Mouse (Mus musculus): Measurements from ENCODE around the gene Cd200r2. TPM values are rescaled to one million over a fixed set of nuclear protein-coding genes. Genes with fewer than 3 reads are reported as not detected.

Gene Cd200r2
- total and polyA plus RNA-seq, 3 experiments: 1.3 to 3.9 TPM; not detected in 1

DNA sequence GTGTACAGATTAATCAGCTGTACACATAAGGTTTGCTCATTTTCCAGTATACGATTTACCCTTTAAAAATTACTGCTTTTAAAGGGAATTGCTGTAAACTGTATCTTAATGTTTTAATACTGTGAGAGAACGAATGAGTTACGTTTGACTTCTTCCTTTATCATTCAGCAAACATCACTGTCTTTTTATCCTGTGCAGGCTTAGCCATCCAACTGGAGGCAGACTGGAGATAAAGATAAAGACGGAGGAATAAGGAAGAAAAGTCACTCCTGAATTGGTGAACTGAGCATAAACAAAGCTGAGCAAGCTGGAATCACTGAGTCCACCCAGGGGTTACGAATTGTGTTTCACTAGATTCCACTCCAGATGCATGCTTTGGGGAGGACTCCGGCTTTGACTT, 10.7 kb downstream of the Cd200r2 start:
- Histone ChIP-seq H3K27me3 (ENCODE audit: insufficient read depth, low read length) (no peaks in the 10 kb centered on the region), H3K4me3 (ENCODE audit: low read depth, low read length) (no peak overlapping the region), H3K4me1 (ENCODE audit: insufficient read depth, low read depth, low read length) (peaks cover 13% of the 10 kb centered on the region), H3K36me3 (replicated peaks) (no peaks in the 10 kb centered on the region), H3K9me3 (replicated peaks) (no peaks in the 10 kb centered on the region)
- TF ChIP-seq POLR2AphosphoS5 (IDR thresholded peaks at IDR 0.05; ENCODE audit: insufficient replicate concordance, low read depth, low read length) (no peak), GATA2 (IDR thresholded peaks at IDR 0.05; ENCODE audit: borderline replicate concordance, low read depth, low read length) (no peak), GATA1 (IDR thresholded peaks at IDR 0.05; ENCODE audit: borderline replicate concordance, low read length) (no peak), CTCF (IDR thresholded peaks at IDR 0.05; ENCODE audit: low read depth, low read length) (no peak), TAL1 (conservative IDR thresholded peaks at IDR 0.05; ENCODE audit: low read depth, low read length) (no peak)
- ATAC-seq (ENCODE audit: extremely low read depth, insufficient number of reproducible peaks, low FRiP score, poor library complexity, severe bottlenecking): peak; percentile 68
- no peak for DNase-seq (ENCODE audit: low spot score)

DNA sequence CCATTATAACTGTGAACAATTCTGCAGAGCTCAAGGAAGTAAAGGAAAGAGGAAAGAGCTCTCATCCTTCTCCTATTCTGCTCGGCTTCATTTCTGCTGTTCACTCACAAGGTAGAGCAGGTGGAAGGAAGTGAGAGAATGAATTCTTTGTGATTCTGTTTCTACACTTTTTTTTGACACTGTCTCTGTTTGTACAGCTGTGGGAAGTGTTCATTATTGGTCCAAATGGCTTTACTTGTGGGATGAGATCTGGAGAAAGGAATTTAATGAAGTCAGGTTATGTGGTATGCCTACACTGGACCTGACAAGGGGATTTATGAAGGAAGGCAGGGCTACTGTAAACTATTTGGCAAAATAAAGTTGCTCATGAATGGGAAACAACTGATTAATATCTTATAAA, 23.9 kb downstream of the Cd200r2 start:
- no peaks in the 10 kb centered on the region for H3K9me3 ChIP-seq (replicated peaks)
- H3K36me3 ChIP-seq (replicated peaks): no peaks in the 10 kb centered on the region
- peaks cover 9% of the 10 kb centered on the region for H3K27me3 ChIP-seq (ENCODE audit: insufficient read depth, low read length)
- H3K4me3 ChIP-seq (ENCODE audit: low read depth, low read length): no peak overlapping the region
- DNase-seq (ENCODE audit: low spot score): no peak
- no peaks in the 10 kb centered on the region; the same call in 1 of the 2 replicates for H3K4me1 ChIP-seq (ENCODE audit: insufficient read depth, low read depth, low read length)
- no peak for TF ChIP-seq GATA1 (IDR thresholded peaks at IDR 0.05; ENCODE audit: borderline replicate concordance, low read length)
- TF ChIP-seq POLR2AphosphoS5 (IDR thresholded peaks at IDR 0.05; ENCODE audit: insufficient replicate concordance, low read depth, low read length): no peak
- TF ChIP-seq GATA2 (IDR thresholded peaks at IDR 0.05; ENCODE audit: borderline replicate concordance, low read depth, low read length): no peak
- TF ChIP-seq TAL1 (conservative IDR thresholded peaks at IDR 0.05; ENCODE audit: low read depth, low read length): no peak
- ATAC-seq (ENCODE audit: extremely low read depth, insufficient number of reproducible peaks, low FRiP score, poor library complexity, severe bottlenecking): no peak

DNA sequence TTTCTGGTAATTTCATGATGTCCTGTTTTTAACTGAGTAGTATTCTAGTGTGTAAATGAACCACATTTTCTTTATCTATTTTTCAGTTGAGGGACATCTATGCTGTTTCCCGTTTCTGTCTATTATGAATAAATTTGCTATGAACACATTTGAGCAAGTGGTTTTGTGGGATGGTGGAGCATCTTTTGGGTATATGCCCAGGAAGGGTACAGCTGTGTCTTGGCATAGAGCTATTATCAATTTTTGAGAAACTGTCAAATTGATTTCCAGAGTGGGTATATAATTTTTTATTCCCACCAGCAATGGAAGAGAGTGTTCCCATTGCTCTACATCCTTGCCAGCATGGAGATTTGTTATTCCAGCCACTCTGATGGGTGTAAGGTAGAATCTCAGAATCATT, 65.1 kb downstream of the Cd200r2 start:
- no peak for ATAC-seq (ENCODE audit: extremely low read depth, insufficient number of reproducible peaks, low FRiP score, poor library complexity, severe bottlenecking)
- DNase-seq (ENCODE audit: low spot score): no peak
- no peak overlapping the region for H3K4me3 ChIP-seq (ENCODE audit: low read depth, low read length)
- no peaks in the 10 kb centered on the region for H3K36me3 ChIP-seq (replicated peaks)
- TF ChIP-seq GATA2 (IDR thresholded peaks at IDR 0.05; ENCODE audit: borderline replicate concordance, low read depth, low read length) (no peak), GATA1 (IDR thresholded peaks at IDR 0.05; ENCODE audit: borderline replicate concordance, low read length) (no peak), POLR2AphosphoS5 (IDR thresholded peaks at IDR 0.05; ENCODE audit: insufficient replicate concordance, low read depth, low read length) (no peak), CTCF (IDR thresholded peaks at IDR 0.05; ENCODE audit: low read depth, low read length) (no peak)
- H3K27me3 ChIP-seq (ENCODE audit: insufficient read depth, low read length): no peaks in the 10 kb centered on the region
- no peaks in the 10 kb centered on the region for H3K9me3 ChIP-seq (replicated peaks)
- no peaks in the 10 kb centered on the region for H3K4me1 ChIP-seq (ENCODE audit: insufficient read depth, low read depth, low read length)

DNA sequence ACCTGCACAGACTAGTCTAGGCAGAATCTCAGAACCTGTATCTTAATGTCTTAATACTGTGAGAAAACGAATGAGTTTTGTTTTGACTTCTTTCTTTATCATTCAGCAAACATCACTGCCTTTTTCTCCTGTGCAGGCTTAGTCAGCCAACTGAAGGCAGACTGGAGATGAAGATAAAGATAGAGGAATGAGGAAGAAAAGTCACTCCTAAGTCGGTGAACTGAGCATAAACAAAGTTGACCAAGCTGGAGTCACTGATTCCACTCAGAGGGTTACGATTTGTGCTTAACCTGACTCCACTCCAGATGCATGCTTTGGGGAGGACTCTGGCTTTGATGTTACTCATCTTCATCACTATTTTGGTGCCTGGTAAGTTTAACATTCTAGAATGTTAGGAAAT, 76.6 kb downstream of the Cd200r2 start, which contains the start of gene Cd200r3:
Gene Cd200r3, plus strand, starts transcription at position 211 of the 400 bp plus-strand sequence.
- Histone ChIP-seq H3K4me1 (ENCODE audit: insufficient read depth, low read depth, low read length) (peaks cover 16% of the 10 kb centered on the region), H3K9me3 (replicated peaks) (no peaks in the 10 kb centered on the region), H3K27me3 (ENCODE audit: insufficient read depth, low read length) (no peaks in the 10 kb centered on the region), H3K36me3 (replicated peaks) (no peaks in the 10 kb centered on the region), H3K4me3 (ENCODE audit: low read depth, low read length) (peak within 1 kb of the TSS; percentile 23; the same call in 1 of the 2 replicates)
- TF ChIP-seq TAL1 (conservative IDR thresholded peaks at IDR 0.05; ENCODE audit: low read depth, low read length) (peak; percentile 45), GATA1 (IDR thresholded peaks at IDR 0.05; ENCODE audit: borderline replicate concordance, low read length) (no peak), POLR2AphosphoS5 (IDR thresholded peaks at IDR 0.05; ENCODE audit: insufficient replicate concordance, low read depth, low read length) (no peak), GATA2 (IDR thresholded peaks at IDR 0.05; ENCODE audit: borderline replicate concordance, low read depth, low read length) (no peak), CTCF (IDR thresholded peaks at IDR 0.05; ENCODE audit: low read depth, low read length) (no peak)
- DNase-seq (ENCODE audit: low spot score) (no peak), ATAC-seq (ENCODE audit: extremely low read depth, insufficient number of reproducible peaks, low FRiP score, poor library complexity, severe bottlenecking) (peak; percentile 95)

DNA sequence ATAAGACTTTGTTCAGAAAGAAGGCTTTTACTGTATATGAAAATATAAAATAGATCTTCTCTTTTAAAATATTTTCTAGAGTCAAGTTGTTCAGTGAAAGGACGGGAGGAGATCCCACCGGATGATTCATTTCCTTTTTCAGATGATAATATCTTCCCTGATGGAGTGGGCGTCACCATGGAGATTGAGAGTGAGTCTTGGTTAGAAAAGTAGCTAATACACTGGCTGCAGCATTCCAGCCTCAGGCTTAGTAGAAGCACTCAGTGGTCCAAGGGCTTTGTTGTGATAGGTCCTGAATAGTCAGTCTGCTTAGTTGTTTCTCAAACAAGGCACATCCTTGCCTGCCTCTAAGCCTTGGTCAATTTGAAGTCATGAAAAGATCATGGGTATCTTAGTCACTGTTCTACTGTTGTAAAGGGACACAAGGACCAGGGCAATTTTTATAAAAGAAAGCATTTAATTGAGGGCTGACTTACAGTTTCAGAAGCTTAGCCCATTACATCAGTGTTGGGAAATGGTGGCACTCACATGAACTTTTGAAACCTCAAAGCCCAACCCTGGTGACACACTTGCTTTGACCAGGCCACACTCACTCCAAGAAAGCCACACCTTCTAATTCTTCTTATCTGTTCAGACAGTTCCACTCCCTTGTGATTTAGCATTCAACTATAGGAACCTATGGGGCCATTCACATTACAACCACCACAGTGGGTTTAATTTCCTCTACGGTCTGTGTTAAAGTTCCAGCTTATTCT, 84.6 kb downstream of the Cd200r2 start:
- H3K4me1 ChIP-seq (ENCODE audit: insufficient read depth, low read depth, low read length): peaks cover 24% of the 10 kb centered on the region
- no peaks in the 10 kb centered on the region for H3K9me3 ChIP-seq (replicated peaks)
- DNase-seq (ENCODE audit: low spot score): peak; percentile 9
- no peaks in the 10 kb centered on the region for H3K36me3 ChIP-seq (replicated peaks)
- H3K4me3 ChIP-seq (ENCODE audit: low read depth, low read length): no peak overlapping the region
- ATAC-seq (ENCODE audit: extremely low read depth, insufficient number of reproducible peaks, low FRiP score, poor library complexity, severe bottlenecking): peak; percentile 97
- TF ChIP-seq CTCF (IDR thresholded peaks at IDR 0.05; ENCODE audit: low read depth, low read length): no peak
- TF ChIP-seq GATA1 (IDR thresholded peaks at IDR 0.05; ENCODE audit: borderline replicate concordance, low read length): no peak
- TF ChIP-seq POLR2AphosphoS5 (IDR thresholded peaks at IDR 0.05; ENCODE audit: insufficient replicate concordance, low read depth, low read length): no peak
- TF ChIP-seq TAL1 (conservative IDR thresholded peaks at IDR 0.05; ENCODE audit: low read depth, low read length): peak; percentile 49
- H3K27me3 ChIP-seq (ENCODE audit: insufficient read depth, low read length): no peaks in the 10 kb centered on the region

DNA sequence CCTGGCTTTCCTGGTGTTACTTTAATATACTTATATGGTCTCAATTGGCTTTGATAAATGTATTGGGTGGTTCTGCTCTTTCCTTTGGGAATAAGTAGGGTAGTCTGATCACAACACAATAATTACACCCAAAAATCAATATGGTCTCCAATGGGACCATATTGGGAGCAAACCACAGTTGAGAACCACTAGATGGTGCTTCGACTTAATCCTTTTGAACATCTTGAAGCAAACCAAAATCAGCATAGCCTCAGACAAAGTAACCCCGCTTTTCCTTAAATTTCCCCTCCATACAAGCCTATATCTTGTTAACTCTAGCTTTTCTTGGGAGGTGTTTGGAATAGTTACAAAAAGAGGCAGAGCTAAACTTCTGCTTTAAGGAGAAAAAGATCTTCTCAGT, 95.4 kb downstream of the Cd200r2 start:
- no peak for TF ChIP-seq CTCF (IDR thresholded peaks at IDR 0.05; ENCODE audit: low read depth, low read length)
- no peak for TF ChIP-seq POLR2AphosphoS5 (IDR thresholded peaks at IDR 0.05; ENCODE audit: insufficient replicate concordance, low read depth, low read length)
- no peak for TF ChIP-seq GATA2 (IDR thresholded peaks at IDR 0.05; ENCODE audit: borderline replicate concordance, low read depth, low read length)
- no peak for TF ChIP-seq GATA1 (IDR thresholded peaks at IDR 0.05; ENCODE audit: borderline replicate concordance, low read length)
- no peak for TF ChIP-seq TAL1 (conservative IDR thresholded peaks at IDR 0.05; ENCODE audit: low read depth, low read length)
- Histone ChIP-seq H3K36me3 (replicated peaks) (no peaks in the 10 kb centered on the region), H3K4me3 (ENCODE audit: low read depth, low read length) (no peak overlapping the region), H3K27me3 (ENCODE audit: insufficient read depth, low read length) (peaks cover 11% of the 10 kb centered on the region), H3K4me1 (ENCODE audit: insufficient read depth, low read depth, low read length) (peaks cover 47% of the 10 kb centered on the region), H3K9me3 (replicated peaks) (no peaks in the 10 kb centered on the region)
- DNase-seq (ENCODE audit: low spot score): no peak
- ATAC-seq (ENCODE audit: extremely low read depth, insufficient number of reproducible peaks, low FRiP score, poor library complexity, severe bottlenecking): no peak

All from G1E (cell line).